Mouse (Mus musculus): ENCODE measurements around the gene Mindy2.

Mindy2 gene

GRCm38 (mm10) chr9:70668048-70668447 lies 11.1 kb upstream of the Mindy2 start:
- peak; percentile 11 for DNase-seq (ENCODE audit: low spot score)

GRCm38 (mm10) chr9:70666811-70667210 lies 9.8 kb upstream of the Mindy2 start:
- DNase-seq (ENCODE audit: low spot score) = no peak

GRCm38 (mm10) chr9:70665372-70666145 lies 8.6 kb upstream of the Mindy2 start:
- no peak for DNase-seq (ENCODE audit: low spot score)

GRCm38 (mm10) chr9:70664847-70665246 lies 7.9 kb upstream of the Mindy2 start:
- DNase-seq (ENCODE audit: low spot score) = no peak

GRCm38 (mm10) chr9:70658266-70658665 lies 1.3 kb upstream of the Mindy2 start:
- no peak for DNase-seq (ENCODE audit: low spot score)

- DNase-seq (ENCODE audit: low spot score) = peak; percentile 76
Measured at GRCm38 (mm10) chr9:70656130-70657007, 605 bp downstream of the Mindy2 start, which contains the start of gene Gm10642. Gene Gm10642, plus strand, starts transcription at chr9:70656251.

GRCm38 (mm10) chr9:70655764-70656129 lies 1.2 kb downstream of the Mindy2 start:
- no peak for DNase-seq (ENCODE audit: low spot score)

GRCm38 (mm10) chr9:70654496-70654895 lies 2.5 kb downstream of the Mindy2 start:
- no peak for DNase-seq (ENCODE audit: low spot score)

GRCm38 (mm10) chr9:70653875-70654274 lies 3.1 kb downstream of the Mindy2 start:
- no peak for DNase-seq (ENCODE audit: low spot score)

GRCm38 (mm10) chr9:70652221-70652620 lies 4.8 kb downstream of the Mindy2 start:
- DNase-seq (ENCODE audit: low spot score) = no peak

- DNase-seq (ENCODE audit: low spot score) = no peak
Measured at GRCm38 (mm10) chr9:70650994-70651393, 6.0 kb downstream of the Mindy2 start.

- no peak for DNase-seq (ENCODE audit: low spot score)
Measured at GRCm38 (mm10) chr9:70650260-70650659, 6.7 kb downstream of the Mindy2 start.

- no peak for DNase-seq (ENCODE audit: low spot score)
Measured at GRCm38 (mm10) chr9:70636748-70637147, 20.2 kb downstream of the Mindy2 start.

- no peak for DNase-seq (ENCODE audit: low spot score)
Measured at GRCm38 (mm10) chr9:70631665-70632064, 25.3 kb downstream of the Mindy2 start.

- no peak for DNase-seq (ENCODE audit: low spot score)
Measured at GRCm38 (mm10) chr9:70629711-70630110, 27.3 kb downstream of the Mindy2 start.

- no peak for DNase-seq (ENCODE audit: low spot score)
Measured at GRCm38 (mm10) chr9:70611026-70611673, 45.8 kb downstream of the Mindy2 start.

GRCm38 (mm10) chr9:70602186-70602845 lies 54.7 kb downstream of the Mindy2 start:
- no peak for DNase-seq (ENCODE audit: low spot score)

- no peak for DNase-seq (ENCODE audit: low spot score)
Measured at GRCm38 (mm10) chr9:70598271-70598670, 58.7 kb downstream of the Mindy2 start.

GRCm38 (mm10) chr9:70591486-70591885 lies 65.5 kb downstream of the Mindy2 start:
- no peak for DNase-seq (ENCODE audit: low spot score)

- no peak for DNase-seq (ENCODE audit: low spot score)
Measured at GRCm38 (mm10) chr9:70590775-70591174, 66.2 kb downstream of the Mindy2 start.

- no peak for DNase-seq (ENCODE audit: low spot score)
Measured at GRCm38 (mm10) chr9:70587171-70587570, 69.8 kb downstream of the Mindy2 start.

GRCm38 (mm10) chr9:70585172-70585571 lies 71.8 kb downstream of the Mindy2 start:
- no peak for DNase-seq (ENCODE audit: low spot score)

Measured in T-cell, adult 2 months (primary cell).